Mouse (Mus musculus): ENCODE results near the gene Mcm2.

Gene Mcm2

GRCm38 (mm10) chr6:88886417-88886967 is 12.1 kb downstream of the Mcm2 start:
- DNase-seq, result no peak

GRCm38 (mm10) chr6:88885644-88886416 is 12.8 kb downstream of the Mcm2 start:
- DNase-seq, result no peak

GRCm38 (mm10) chr6:88884690-88885089 is 13.9 kb downstream of the Mcm2 start:
- DNase-seq, result no peak

- DNase-seq, result no peak
These were observed 14.4 kb downstream of the Mcm2 start for GRCm38 (mm10) chr6:88884195-88884594.

GRCm38 (mm10) chr6:88881334-88881733 is 17.2 kb downstream of the Mcm2 start:
- DNase-seq, result no peak

- DNase-seq, result no peak
These were observed 19.1 kb downstream of the Mcm2 start for GRCm38 (mm10) chr6:88879471-88879870.

- DNase-seq, result peak; percentile 88 to 93
These were observed 23.6 kb downstream of the Mcm2 start, which contains the start of gene Podxl2 for GRCm38 (mm10) chr6:88874868-88875508. Podxl2 (minus strand) TSS chr6:88875044.

GRCm38 (mm10) chr6:88873965-88874867 is 24.4 kb downstream of the Mcm2 start:
- peak; percentile 62 to 71 for DNase-seq

- peak in 1 of 2 experiments; percentile 32 for DNase-seq
These were observed 25.8 kb downstream of the Mcm2 start for GRCm38 (mm10) chr6:88872811-88873210.

- peak; percentile 57 to 63 for DNase-seq
These were observed 27.0 kb downstream of the Mcm2 start for GRCm38 (mm10) chr6:88871546-88871945.

- DNase-seq, result peak; percentile 58 to 60
These were observed 28.0 kb downstream of the Mcm2 start for GRCm38 (mm10) chr6:88870594-88870993.

- DNase-seq, result no peak
These were observed 29.1 kb downstream of the Mcm2 start for GRCm38 (mm10) chr6:88869459-88869858.

- DNase-seq, result no peak
These were observed 32.9 kb downstream of the Mcm2 start for GRCm38 (mm10) chr6:88865704-88866103.

GRCm38 (mm10) chr6:88860914-88861313 is 37.7 kb downstream of the Mcm2 start:
- DNase-seq, result no peak

GRCm38 (mm10) chr6:88858341-88858740 is 40.2 kb downstream of the Mcm2 start:
- DNase-seq, result no peak

GRCm38 (mm10) chr6:88857830-88858229 is 40.8 kb downstream of the Mcm2 start:
- DNase-seq, result no peak

- DNase-seq, result peak; percentile 78 to 83
These were observed 41.3 kb downstream of the Mcm2 start for GRCm38 (mm10) chr6:88857249-88857648.

GRCm38 (mm10) chr6:88855636-88856035 is 42.9 kb downstream of the Mcm2 start:
- DNase-seq, result peak; percentile 74 to 86

- DNase-seq, result no peak
These were observed 44.1 kb downstream of the Mcm2 start for GRCm38 (mm10) chr6:88854509-88854908.

GRCm38 (mm10) chr6:88850034-88850433 is 48.5 kb downstream of the Mcm2 start:
- DNase-seq, result peak in 1 of 2 experiments; percentile 57

- peak in 1 of 2 experiments; percentile 64 for DNase-seq
These were observed 49.3 kb downstream of the Mcm2 start for GRCm38 (mm10) chr6:88849270-88849669.

GRCm38 (mm10) chr6:88847571-88847970 is 51.0 kb downstream of the Mcm2 start:
- no peak for DNase-seq

Measured in cerebellum, adult 18-20 months (tissue).